Mouse (Mus musculus) gastrocnemius, adult 2 months (tissue): ENCODE results near the gene Mov10. TPM values are rescaled to one million over a fixed set of nuclear protein-coding genes. Genes with fewer than 3 reads are reported as not detected.
A peak's percentile ranks its signal among the peaks of the same experiment; 100 is the strongest.

Experiments
- DNase-seq: peaks from one replicate; pipeline ENCODE4 v3.0.0; 2022
- H3K27ac ChIP-seq: fragments of 200-600 bp; 2 replicates; pipeline ENCODE4 v1.8.1; 2022; ENCODE audit warnings: mild to moderate bottlenecking
- H3K4me3 ChIP-seq: fragments of 200-600 bp; 2 replicates; pipeline ENCODE4 v1.8.1; 2022; ENCODE audit warnings: mild to moderate bottlenecking, moderate library complexity
- CTCF ChIP-seq: fragments of 200-600 bp; IDR thresholded peaks from 2 replicates; pipeline ENCODE4 v1.8.1; 2022; ENCODE audit warnings: antibody characterized with exemption, mild to moderate bottlenecking, moderate library complexity
- intact Hi-C: fragments of 180-260 bp; cut with DNase I; formaldehyde crosslinking; loops from one replicate; pipeline ENCODE4 v1.15.1; 2025
- total RNA-seq, 2 experiments: library from RNA; stranded (reverse); gene quantifications; 2 replicates each; pipeline ENCODE4 v1.2.3; 2021

The Mov10 gene
- total RNA-seq, 2 experiments from 2014 or later, result 0.38 to 2.5 TPM

DNA sequence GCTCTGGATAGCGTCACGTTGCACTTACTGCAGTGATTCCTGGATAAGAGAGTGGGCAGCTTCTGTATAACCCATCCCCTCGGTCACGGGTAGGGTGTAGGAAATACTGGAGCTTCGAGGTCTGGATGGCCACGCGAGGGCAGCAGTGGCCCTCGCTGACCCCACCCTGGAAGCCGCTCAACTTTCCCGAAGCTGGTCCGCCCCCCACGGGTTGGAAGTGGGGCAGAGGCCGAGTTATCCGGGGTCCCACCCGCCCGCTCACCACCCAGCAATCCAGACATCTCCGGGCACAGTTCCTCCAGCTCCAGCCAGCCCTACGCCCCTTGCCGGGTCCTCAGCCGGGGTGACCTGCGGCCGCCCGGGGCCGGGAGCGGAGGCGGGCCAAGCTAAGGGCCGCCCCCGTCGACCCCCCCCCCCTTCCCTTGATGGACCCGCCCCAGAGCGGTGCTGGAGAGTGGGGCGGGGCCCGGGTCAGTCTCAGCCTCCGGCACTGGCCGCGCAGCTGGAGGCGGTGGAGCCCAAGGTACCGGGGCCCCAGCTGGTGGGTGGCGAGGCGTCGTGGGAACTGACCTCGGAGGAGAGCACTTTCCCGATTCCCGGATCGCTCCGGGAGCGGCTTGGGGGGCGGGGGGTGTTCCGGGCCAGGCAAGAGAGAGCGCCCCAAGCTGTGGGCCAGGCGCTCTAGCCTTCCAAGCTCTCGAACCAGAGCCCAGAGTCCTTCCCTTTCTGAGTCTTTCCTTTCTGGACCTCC lies 29.6 kb downstream of the Mov10 start:
- intact Hi-C loops, result loop anchor here (1.0 to 5.0 kb wide), 2 partner anchors 77 to 269 kb away; no protein-coding TSS in a partner anchor
- Histone ChIP-seq H3K27ac (peak overlapping the region; percentile 94), H3K4me3 (peak overlapping the region; percentile 88)
- peak; percentile 85 for TF ChIP-seq CTCF
- DNase-seq, result peak; percentile 92

DNA sequence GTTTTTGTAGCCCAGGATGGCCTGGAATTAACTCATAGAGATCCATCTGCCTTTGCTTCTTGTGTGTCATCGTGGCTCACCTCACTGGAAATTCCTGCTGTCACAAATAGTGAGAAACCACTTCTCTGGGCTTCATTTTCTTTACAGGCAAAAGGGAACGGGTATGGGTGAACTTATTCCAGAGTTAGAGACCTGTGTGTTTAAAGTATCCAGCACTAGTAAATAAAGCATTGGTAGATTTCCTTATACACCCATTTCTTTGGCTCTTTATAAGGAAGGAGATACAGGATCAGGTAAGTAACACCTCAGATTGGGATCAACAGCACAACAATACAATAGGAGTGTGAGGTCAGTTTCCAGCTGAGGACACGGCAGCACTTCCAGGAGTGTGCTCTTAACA lies 30.3 kb downstream of the Mov10 start, which contains the start of gene Rhoc:
Gene Rhoc (plus strand): TSS at position 301 of the 400 bp plus-strand sequence.
- intact Hi-C loops, result loop anchor here (1.0 to 5.0 kb wide), 2 partner anchors 77 to 269 kb away; no protein-coding TSS in a partner anchor
- DNase-seq, result no peak
- no peak for TF ChIP-seq CTCF
- peak within 1 kb of the TSS; percentile 88 for H3K4me3 ChIP-seq
- H3K27ac ChIP-seq, result peak within 1 kb of the TSS; percentile 94

DNA sequence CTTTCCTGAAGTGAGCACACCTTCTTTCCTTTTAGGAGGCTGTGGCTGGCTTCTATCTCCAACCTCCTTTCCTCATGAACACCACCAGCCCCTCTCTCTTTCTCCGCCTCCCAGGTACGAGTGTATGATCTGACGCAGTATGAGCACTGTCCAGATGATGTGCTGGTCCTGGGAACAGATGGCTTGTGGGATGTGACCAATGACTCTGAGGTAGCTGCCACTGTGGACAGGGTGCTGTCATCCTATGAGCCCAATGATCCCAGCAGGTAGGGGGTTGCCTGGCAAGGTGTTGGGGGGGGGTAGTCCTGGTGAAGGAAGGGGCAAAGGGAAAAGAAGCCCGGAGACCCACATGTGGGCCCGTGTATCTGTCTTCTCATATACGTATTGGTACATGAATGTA lies 33.1 kb downstream of the Mov10 start:
- intact Hi-C loops, result loop anchor here (5.0 kb wide), 1 partner anchor 272 kb away; no protein-coding TSS in a partner anchor
- TF ChIP-seq CTCF, result no peak
- no peak overlapping the region for H3K27ac ChIP-seq
- no peak overlapping the region for H3K4me3 ChIP-seq
- DNase-seq, result no peak

- intact Hi-C loops, result loop anchor here (5.0 kb wide), 2 partner anchors 33 to 183 kb away; partner anchors contain the start of gene Mov10
Observed at GRCm38 (mm10) chr3:104783971-104784500, 34.3 kb downstream of the Mov10 start.

GRCm38 (mm10) chr3:104782061-104782681 lies 36.2 kb downstream of the Mov10 start:
- Histone ChIP-seq H3K4me3 (peak overlapping the region; percentile 86), H3K27ac (peak overlapping the region; percentile 98)
- TF ChIP-seq CTCF, result peak; percentile 0; the same call in 1 of the 2 replicates
- peak; percentile 92 for DNase-seq
- intact Hi-C loops, result loop anchor here (5.0 kb wide), 2 partner anchors 35 to 185 kb away; partner anchors contain the start of gene Mov10

More at GRCm38 (mm10) chr3:104783971-104784500, 34.3 kb downstream of the Mov10 start:
- H3K4me3 ChIP-seq, result peak overlapping the region; percentile 86
- no peak for TF ChIP-seq CTCF
- no peak for DNase-seq
- peak overlapping the region; percentile 98 for H3K27ac ChIP-seq

GRCm38 (mm10) chr3:104781471-104781903 lies 36.9 kb downstream of the Mov10 start, which contains the start of gene Fam19a3:
Fam19a3 (minus strand) TSS chr3:104781840.
- intact Hi-C loops, result loop anchor here (1.0 to 5.0 kb wide), 4 partner anchors 23 to 186 kb away; partner anchors contain the start of genes Capza1, Mov10 and St7l
- peak within 1 kb of the TSS; percentile 86 for H3K4me3 ChIP-seq
- H3K27ac ChIP-seq, result peak within 1 kb of the TSS; percentile 98
- DNase-seq, result peak; percentile 91
- TF ChIP-seq CTCF, result no peak

DNA sequence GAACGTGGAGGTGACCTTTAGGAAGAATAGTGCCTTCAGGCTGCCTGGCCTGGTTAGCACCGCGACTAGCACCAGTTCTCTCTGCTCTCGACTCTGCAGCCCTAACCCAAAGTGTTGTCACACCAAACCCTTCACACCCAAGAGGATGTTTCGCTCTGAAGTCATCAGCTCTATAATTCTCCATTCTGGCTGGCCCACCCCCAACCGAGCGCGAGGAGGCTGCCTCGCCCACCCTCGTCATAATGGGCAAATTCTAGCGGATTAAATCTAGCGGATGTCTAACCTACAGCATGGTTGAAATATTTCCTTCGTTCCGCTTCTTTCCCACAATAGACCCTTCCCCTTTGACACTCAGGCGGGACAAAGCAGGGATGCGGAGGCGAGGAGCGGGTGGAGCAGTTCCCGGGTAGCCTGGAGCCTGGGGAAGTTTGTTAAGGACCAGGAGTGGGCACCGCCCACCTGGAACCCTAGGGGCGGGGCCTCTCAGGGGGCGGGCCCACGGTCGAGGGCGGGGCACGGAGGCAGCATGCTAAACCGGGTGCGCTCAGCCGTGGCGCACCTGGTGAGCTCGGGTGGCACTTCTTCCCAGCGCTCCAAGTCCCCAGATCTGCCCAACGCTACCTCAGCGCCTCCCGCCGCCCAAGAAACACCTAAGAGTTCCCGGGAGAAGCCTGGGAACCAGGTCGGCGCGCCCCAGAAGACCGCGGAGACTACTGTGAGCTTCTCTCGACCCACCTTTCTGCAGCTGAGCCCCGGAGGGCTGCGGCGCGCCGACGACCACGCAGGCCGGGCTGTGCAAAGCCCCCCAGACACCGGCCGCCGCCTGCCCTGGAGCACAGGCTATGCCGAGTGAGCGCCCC lies 37.6 kb downstream of the Mov10 start, which contains the start of gene Ppm1j:
Gene Ppm1j (plus strand): TSS at position 496 of the 860 bp plus-strand sequence.
- peak within 1 kb of the TSS; percentile 86 for H3K4me3 ChIP-seq
- peak within 1 kb of the TSS; percentile 98 for H3K27ac ChIP-seq
- TF ChIP-seq CTCF, result no peak
- intact Hi-C loops, result loop anchor here (1.0 to 5.0 kb wide), 4 partner anchors 22 to 187 kb away; partner anchors contain the start of genes Capza1, Mov10 and St7l
- DNase-seq, result peak; percentile 92

GRCm38 (mm10) chr3:104779949-104780348 lies 38.4 kb downstream of the Mov10 start:
- peak; percentile 98 for TF ChIP-seq CTCF
- no peak overlapping the region for H3K4me3 ChIP-seq
- H3K27ac ChIP-seq, result no peak overlapping the region; the same call in 1 of the 2 replicates
- intact Hi-C loops, result loop anchor here (2.0 to 5.0 kb wide), 4 partner anchors 21 to 187 kb away; partner anchors contain the start of gene Mov10
- DNase-seq, result peak; percentile 69

GRCm38 (mm10) chr3:104777342-104777741 lies 41.0 kb downstream of the Mov10 start:
- intact Hi-C loops, result no loop called here
- Histone ChIP-seq H3K27ac (no peak overlapping the region), H3K4me3 (peak overlapping the region; percentile 60)
- no peak for DNase-seq
- peak; percentile 54 for TF ChIP-seq CTCF

GRCm38 (mm10) chr3:104773301-104773700 lies 45.1 kb downstream of the Mov10 start:
- intact Hi-C loops, result no loop called here

GRCm38 (mm10) chr3:104771460-104771859 lies 46.9 kb downstream of the Mov10 start:
- H3K4me3 ChIP-seq, result no peak overlapping the region
- no peak overlapping the region for H3K27ac ChIP-seq
- no peak for DNase-seq
- TF ChIP-seq CTCF, result no peak
- intact Hi-C loops, result no loop called here

More at GRCm38 (mm10) chr3:104773301-104773700, 45.1 kb downstream of the Mov10 start:
- no peak for TF ChIP-seq CTCF
- no peak for DNase-seq
- Histone ChIP-seq H3K27ac (no peak overlapping the region), H3K4me3 (no peak overlapping the region)
